Mouse (Mus musculus): ENCODE measurements around the gene Gsx2. TPM values are rescaled to one million over a fixed set of nuclear protein-coding genes. Genes with fewer than 3 reads are reported as not detected.

Gsx2 gene
- total and polyA plus RNA-seq, 3 experiments = not detected

GRCm38 (mm10) chr5:75076326-75077050, 1.1 kb downstream of the Gsx2 start:
- DNase-seq = no peak

GRCm38 (mm10) chr5:75077051-75077380, 1.6 kb downstream of the Gsx2 start:
- no peak for DNase-seq

GRCm38 (mm10) chr5:75079564-75079963, 4.2 kb downstream of the Gsx2 start:
- DNase-seq = no peak

GRCm38 (mm10) chr5:75082439-75082838, 7.0 kb downstream of the Gsx2 start:
- DNase-seq = no peak

- no peak for DNase-seq
Measured at GRCm38 (mm10) chr5:75083061-75083460, 7.7 kb downstream of the Gsx2 start.

GRCm38 (mm10) chr5:75083591-75084392, 8.4 kb downstream of the Gsx2 start:
- DNase-seq = peak; percentile 28

- DNase-seq = no peak
Measured at GRCm38 (mm10) chr5:75084393-75084870, 9.0 kb downstream of the Gsx2 start.

GRCm38 (mm10) chr5:75084871-75085520, 9.6 kb downstream of the Gsx2 start:
- DNase-seq = no peak

- no peak for DNase-seq
Measured at GRCm38 (mm10) chr5:75085521-75085875, 10.1 kb downstream of the Gsx2 start.

GRCm38 (mm10) chr5:75085906-75086305, 10.5 kb downstream of the Gsx2 start:
- no peak for DNase-seq

GRCm38 (mm10) chr5:75106511-75106910, 31.1 kb downstream of the Gsx2 start:
- DNase-seq = no peak

GRCm38 (mm10) chr5:75109368-75109767, 34.0 kb downstream of the Gsx2 start:
- no peak for DNase-seq

GRCm38 (mm10) chr5:75111781-75112180, 36.4 kb downstream of the Gsx2 start:
- DNase-seq = no peak

- peak; percentile 14 for DNase-seq
Measured at GRCm38 (mm10) chr5:75118840-75119239, 43.4 kb downstream of the Gsx2 start.

- peak; percentile 7 for DNase-seq
Measured at GRCm38 (mm10) chr5:75121646-75122045, 46.2 kb downstream of the Gsx2 start.

Other genes with a start within 250 kb of the Gsx2 start
- gene Chic2, start 30.8 kb upstream of the Gsx2 start, total RNA-seq (2021) = 10 to 100 TPM; 25.6 to 32.2 TPM
- 1.1 and 1.4 TPM in 2 replicates for gene Chic2, start 30.8 kb upstream of the Gsx2 start, polyA plus RNA-seq (2012; rRNA removed)
- gene Pdgfra, start 76.7 kb downstream of the Gsx2 start, total RNA-seq (2021) = 10 to 100 TPM; 30.2 to 41.5 TPM
- gene Pdgfra, start 76.7 kb downstream of the Gsx2 start, polyA plus RNA-seq (2012; rRNA removed) = 4.5 and 5.0 TPM in 2 replicates